Mouse (Mus musculus): Measurements from ENCODE around the gene Igfbp5. TPM values are rescaled to one million over a fixed set of nuclear protein-coding genes. Genes with fewer than 3 reads are reported as not detected.

Gene Igfbp5
- total RNA-seq (2015; ENCODE audit: low replicate concordance) (2.3 and 3.3 TPM in 2 replicates), total RNA-seq (2017; ENCODE audit: low replicate concordance) (0.42 and 2.5 TPM in 2 replicates)

DNA sequence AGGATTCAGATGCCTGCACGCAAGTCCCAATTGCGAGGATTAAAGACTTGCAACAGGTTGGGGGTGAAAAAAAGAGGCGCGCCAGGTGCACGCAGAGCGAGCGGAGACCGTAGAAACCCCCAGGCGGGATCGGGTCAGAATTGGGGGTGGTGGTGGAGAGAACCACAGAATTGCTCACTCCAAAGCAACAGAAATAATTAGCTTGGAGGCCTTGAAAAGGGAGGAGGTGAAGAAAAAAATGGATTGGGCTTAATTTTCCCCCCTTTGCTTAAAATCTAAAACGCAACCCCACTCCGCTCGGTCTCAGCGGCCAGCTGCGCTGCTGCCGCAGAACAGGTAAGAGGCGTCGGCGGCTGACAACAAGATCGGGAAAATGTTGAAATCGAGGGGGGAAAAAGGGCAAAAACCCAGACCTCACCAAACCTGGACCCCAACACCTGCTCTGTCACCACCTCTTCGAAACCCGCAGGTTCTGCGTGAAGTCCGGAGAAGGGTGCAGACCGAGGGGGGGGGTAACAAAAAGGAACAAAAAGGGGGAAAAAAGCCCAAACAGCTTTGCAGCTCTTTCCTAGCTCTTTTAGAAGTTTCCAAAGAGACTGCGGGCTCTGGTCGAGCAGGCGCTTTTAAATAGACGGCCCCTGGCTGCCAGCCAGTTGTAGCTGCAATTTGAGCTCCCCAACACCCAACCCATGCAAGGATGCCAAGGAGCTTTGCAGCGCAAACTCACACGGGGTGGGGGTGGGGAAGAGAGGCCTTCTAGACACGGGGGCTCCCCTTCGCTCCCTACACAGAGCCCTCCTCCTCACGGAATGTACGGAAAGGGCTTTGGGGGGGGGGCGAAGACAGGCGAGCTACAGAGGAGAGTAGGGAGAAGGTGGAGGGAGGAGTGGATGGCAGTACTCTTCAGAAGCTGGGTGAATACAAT, at the start of gene Igfbp5:
Gene Igfbp5 (minus strand): TSS at position 598 of the 925 bp plus-strand sequence.
- ATAC-seq (replicated peaks; ENCODE audit: low FRiP score, poor library complexity, severe bottlenecking), result no peak

DNA sequence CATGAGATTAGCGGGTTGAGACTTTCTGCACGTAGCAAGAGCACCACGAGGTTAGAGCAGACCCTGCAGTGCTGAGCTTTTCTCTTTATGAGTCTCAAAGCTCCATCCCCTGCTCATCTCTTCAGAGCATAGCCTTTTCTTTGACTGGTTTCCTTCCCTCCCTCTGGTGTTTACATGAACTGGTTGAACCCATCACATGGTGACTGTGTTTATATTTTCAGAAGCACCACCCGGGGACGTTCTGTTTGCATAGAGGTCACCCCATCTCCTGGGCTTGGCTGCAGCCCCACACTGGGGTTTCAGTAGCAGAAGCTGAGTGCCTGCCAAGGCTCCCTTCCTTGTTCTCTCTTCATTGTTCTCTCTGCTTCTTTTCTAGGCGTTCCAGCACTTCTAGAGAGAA, 40.1 kb upstream of the Igfbp5 start:
- ATAC-seq (replicated peaks; ENCODE audit: low FRiP score, poor library complexity, severe bottlenecking), result no peak

DNA sequence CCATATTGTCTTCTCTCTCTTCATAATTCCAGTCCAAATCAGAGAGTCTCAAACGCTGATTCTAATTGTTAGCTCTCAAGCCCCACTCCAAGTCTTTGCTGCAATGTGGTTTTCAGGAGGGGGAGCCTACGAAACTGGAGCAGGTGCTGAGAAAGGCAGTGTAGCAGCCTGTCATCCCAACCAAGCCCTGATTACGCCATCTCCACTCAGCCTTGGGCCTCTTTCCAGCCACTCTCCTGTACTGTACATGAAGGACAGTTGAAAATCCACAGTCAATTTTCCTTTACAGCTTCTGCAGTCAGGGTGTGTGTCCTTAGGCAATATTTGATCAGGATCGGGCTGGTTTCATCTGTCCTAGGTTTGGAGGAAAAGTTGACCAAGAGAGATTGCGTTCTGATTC, 38.4 kb upstream of the Igfbp5 start:
- ATAC-seq (replicated peaks; ENCODE audit: low FRiP score, poor library complexity, severe bottlenecking), result no peak

DNA sequence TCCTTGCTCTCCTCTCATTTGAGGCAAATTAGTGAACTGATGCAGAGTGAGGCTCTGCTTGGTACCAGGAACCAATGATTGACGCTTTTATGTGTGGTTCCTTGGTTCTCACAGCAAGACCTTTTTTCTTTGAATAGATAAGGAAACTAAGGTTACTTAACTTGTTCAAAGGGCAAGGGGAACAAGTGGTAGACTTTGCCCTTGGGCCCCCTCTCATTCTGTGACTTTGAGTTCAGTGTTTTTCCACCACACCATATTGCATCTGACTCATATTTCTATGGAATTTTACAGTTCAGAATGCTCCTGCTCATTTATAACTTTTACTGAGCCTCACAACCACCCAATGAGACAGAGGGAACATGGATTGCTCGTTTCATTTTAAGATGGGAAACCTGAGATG, 21.1 kb upstream of the Igfbp5 start:
- ATAC-seq (replicated peaks; ENCODE audit: low FRiP score, poor library complexity, severe bottlenecking), result no peak

DNA sequence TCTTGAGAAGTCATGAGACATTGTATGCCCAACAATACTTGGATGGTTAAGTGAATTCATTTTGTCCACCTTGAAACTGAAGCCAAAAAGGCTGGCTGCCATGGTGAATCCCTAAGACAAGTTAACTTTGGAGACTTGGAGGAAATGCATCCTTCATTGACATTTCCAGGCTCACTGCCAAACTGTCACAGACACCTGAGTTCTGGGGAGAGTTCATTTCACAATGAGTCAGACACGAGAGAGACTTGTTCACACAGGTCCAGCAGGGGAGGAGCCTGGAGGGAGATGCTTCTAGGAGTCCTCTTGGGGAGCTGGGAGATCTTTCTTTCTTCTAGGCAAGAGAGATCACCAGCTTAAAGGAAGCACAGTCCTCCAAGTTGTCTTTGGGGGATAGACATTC, 13.2 kb upstream of the Igfbp5 start:
- ATAC-seq (replicated peaks; ENCODE audit: low FRiP score, poor library complexity, severe bottlenecking), result no peak

GRCm38 (mm10) chr1:72885819-72886169, 11.1 kb upstream of the Igfbp5 start:
- ATAC-seq (replicated peaks; ENCODE audit: low FRiP score, poor library complexity, severe bottlenecking), result no peak

GRCm38 (mm10) chr1:72885111-72885818, 10.6 kb upstream of the Igfbp5 start:
- no peak for ATAC-seq (replicated peaks; ENCODE audit: low FRiP score, poor library complexity, severe bottlenecking)

DNA sequence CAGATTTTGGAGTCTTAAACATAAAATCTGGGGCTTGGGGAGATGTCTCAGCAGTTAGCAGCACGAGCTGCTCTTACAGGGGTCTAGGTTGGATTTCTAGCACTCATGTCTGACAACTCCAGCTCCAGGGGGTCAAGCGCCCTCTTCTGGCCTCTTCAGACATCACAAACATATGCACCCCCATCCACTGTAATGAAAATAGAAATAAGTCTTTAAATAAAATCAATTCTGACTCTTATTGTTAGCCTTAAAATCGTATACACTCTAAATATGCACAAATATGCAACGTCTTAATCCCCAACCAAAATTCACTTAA, 4.6 kb upstream of the Igfbp5 start:
- ATAC-seq (replicated peaks; ENCODE audit: low FRiP score, poor library complexity, severe bottlenecking), result no peak

DNA sequence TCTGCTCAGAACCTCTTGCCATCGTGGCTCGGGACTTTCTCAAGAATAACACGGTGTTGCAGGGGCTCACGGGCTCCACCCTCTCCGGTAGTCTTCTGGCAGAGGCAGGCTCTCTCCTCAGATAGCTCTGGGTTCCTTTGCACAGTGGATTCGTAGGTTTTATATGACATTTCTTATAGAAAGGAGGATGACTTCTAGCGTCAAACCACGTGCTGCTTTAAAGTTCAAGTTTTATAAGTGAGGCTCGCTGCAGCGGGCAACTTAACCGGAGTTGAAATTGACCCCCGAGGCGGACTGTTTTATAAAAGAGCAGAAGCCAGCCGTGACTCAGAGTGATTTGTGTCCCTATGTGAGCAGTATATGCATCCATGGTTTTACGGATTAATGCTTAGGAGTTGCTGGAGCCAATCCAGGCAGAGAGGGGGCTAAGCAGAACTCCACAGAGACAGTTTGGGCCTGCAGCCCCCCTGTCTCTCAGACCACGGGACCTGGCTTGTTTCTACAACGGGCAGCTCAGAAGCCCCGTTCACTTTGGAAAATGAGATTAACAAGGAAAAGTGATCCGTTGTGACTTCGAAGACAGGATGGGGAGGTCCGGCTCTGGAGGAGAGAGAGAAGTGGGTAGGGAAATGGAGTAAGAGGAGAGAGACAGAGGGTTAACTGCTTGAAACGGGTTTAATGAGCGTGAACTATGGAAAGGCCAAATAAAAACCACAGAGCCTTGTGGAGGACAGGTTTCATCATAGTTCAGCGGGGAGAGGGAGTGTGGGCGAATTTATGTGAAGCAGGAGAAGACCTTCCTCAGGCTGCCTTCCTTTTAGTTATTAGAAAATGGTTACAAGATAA, 4.0 kb upstream of the Igfbp5 start:
- no peak for ATAC-seq (replicated peaks; ENCODE audit: low FRiP score, poor library complexity, severe bottlenecking)

- no peak for ATAC-seq (replicated peaks; ENCODE audit: low FRiP score, poor library complexity, severe bottlenecking)
These were observed 3.2 kb upstream of the Igfbp5 start for GRCm38 (mm10) chr1:72877892-72878291.

DNA sequence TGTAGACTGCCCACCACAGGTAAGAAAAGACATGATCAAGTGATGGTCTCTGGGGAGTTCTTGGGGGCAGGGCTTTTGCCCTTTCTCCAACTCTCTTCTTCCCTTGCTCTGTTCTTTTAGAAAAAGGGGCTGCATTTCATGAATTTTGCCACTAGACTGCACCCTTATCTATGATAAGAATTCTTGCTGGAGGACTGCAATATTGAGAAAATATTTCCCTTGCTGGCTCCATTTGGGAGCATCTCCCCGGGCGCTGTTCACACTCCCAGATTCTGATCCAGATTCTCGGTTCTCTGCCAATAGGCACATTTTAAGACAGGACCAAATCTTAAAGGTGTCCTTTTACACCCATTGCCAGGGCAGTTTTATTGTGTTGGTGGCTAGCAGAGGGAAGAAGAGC, 1.4 kb upstream of the Igfbp5 start:
- ATAC-seq (replicated peaks; ENCODE audit: low FRiP score, poor library complexity, severe bottlenecking), result no peak

GRCm38 (mm10) chr1:72875708-72876107, 1.0 kb upstream of the Igfbp5 start:
- ATAC-seq (replicated peaks; ENCODE audit: low FRiP score, poor library complexity, severe bottlenecking), result no peak

DNA sequence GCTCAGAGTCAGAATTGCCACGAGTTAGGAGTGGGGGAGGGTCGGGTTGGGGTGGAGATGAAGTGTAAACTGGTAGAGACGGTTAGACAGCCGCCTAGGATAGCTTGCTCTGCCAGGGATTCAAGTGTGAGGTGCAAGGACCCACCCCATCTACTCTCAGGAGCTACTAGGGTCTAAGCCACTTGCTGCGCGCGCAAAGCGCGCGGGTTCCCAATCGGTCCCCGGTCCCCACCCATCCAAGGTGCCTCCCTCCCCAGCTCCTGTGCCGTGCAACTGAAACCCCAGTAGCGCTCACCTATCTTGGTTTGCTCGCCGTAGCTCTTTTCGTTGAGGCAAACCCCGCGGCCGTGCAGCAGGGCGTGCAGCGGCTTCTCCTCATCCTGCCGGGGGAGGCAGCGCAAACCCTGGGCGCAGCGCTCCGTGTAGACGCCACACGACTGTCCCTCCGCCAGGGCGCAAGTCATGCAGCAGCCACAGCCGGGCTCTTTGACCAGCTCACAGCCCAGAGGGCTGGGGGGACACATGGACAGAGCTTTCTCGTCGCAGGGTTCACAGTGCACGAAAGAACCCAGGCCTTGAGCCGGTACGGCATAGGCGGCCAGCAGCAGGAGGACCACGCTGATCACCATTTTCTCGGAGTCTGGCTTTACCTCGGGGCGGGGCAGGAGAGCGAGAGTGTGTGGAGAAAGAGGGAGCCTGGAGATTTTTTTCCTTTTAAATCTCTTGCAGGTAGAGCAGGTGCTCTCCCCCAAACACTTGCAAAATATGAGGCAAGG, 985 bp downstream of the Igfbp5 start:
- ATAC-seq (replicated peaks; ENCODE audit: low FRiP score, poor library complexity, severe bottlenecking), result no peak

- no peak for ATAC-seq (replicated peaks; ENCODE audit: low FRiP score, poor library complexity, severe bottlenecking)
These were observed 1.6 kb downstream of the Igfbp5 start for GRCm38 (mm10) chr1:72873078-72873477.

- no peak for ATAC-seq (replicated peaks; ENCODE audit: low FRiP score, poor library complexity, severe bottlenecking)
These were observed 2.2 kb downstream of the Igfbp5 start for GRCm38 (mm10) chr1:72872521-72872920.

DNA sequence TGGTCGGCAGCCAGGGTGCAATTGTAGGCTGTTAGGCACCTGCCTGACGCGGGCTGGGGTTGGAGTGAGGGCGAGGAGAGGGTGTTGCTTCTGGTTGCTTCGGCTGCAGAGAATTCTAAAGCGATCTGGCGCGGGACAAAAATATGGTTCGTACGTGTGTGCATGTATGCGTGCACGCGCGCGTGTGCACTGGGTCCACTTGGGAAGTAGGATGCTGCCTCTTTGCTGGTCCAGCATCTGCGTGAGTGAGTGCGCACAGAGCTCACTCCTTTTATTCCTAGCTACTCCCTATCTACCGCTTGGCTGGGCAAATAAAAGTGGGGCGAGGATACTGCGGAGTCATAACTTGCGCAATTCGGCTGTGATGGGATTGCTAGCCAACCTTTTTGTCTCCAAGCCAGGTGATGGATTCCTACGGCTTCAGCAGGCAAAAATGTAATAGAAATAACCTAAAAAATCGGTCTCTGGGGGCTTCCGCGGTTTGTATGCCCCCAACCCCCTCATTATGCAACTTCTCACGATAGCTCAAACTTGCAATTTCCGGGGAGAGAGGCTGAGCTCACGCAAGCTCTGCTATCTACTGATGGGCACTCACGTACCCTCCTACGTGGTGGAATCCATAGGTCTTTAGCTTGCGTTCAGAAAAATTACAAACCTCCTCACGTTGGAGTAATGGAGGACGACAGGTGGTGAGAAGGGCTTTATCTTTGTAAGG, 2.8 kb downstream of the Igfbp5 start:
- no peak for ATAC-seq (replicated peaks; ENCODE audit: low FRiP score, poor library complexity, severe bottlenecking)

DNA sequence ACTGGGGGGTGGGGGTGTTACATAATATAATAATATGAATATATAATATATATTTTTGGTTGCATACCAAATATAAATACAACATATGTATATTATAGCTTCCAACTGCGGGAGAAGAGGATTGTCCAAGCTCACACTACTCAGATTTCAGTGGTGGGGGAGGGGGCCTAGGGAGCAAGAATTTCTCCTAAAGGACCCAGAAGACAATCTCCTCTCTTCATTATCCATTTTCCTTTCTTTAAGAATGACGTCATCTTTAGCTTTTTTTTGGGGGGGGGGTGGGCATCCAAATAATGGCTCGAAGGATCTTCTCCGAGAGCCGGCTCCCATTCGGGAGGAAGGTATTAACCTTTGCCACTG, 3.4 kb downstream of the Igfbp5 start:
- ATAC-seq (replicated peaks; ENCODE audit: low FRiP score, poor library complexity, severe bottlenecking), result no peak

DNA sequence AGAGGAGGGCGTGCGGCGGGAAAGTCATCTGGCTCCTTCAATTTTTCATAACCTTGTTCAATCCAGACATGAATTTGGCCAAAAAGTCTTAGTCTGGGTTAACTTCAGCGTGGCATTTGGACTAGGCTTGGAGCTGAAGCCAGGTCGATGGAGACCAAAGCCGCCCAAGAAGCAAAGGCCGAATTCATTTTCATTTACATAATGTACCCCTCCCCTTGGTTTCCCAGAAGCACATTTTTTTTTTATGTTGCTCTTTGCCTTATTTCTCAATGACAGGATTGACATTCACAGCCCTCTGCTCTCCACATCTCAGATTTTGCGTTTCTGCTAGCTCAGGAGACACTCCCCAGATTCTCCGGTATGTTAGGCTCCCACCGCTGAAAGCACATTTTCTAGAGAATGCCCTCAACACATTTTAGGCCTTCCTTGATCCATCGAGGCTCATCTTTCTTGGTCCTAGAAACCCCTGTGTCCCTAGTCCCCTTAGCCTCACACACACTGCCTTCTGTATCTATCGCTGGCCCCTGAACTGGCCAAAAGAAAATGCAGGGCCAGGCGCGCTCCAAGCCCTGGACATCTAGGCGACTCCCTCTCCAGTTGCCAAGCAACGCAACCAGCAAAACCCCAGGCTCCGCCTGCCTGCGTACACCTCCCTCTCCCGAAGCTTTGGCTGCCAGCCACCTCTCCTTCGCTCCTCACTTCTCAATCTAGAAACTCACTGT, 3.9 kb downstream of the Igfbp5 start:
- no peak for ATAC-seq (replicated peaks; ENCODE audit: low FRiP score, poor library complexity, severe bottlenecking)

Measured in erythroblast, adult 5-6 weeks (primary cell).